Mouse (Mus musculus) left cerebral cortex, postnatal 4 days (tissue): ENCODE results near the gene Sesn3. TPM values are rescaled to one million over a fixed set of nuclear protein-coding genes. Genes with fewer than 3 reads are reported as not detected.
"Not testable (repeated sequence)": the region's sequence is repeated elsewhere in the genome, so short reads cannot be mapped to it uniquely, and the experiment has no call there.

Experiments
- DNase-seq: peaks from one replicate; pipeline ENCODE4 v3.0.0-alpha.2; 2022
- intact Hi-C: fragments of 180-260 bp; cut with DNase I; formaldehyde crosslinking; loops from one replicate; pipeline ENCODE4 v1.15.1; 2025
- total RNA-seq, 2 experiments: library from RNA; stranded (reverse); gene quantifications; 2 replicates each; pipeline ENCODE4 v1.2.3; 2021

The Sesn3 gene
- total RNA-seq, result 10 to 100 TPM; 70.1 to 73.3 TPM

- intact Hi-C loops, result loop anchor here (5.0 kb wide), 1 partner anchor 378 kb away; no protein-coding TSS in a partner anchor
- DNase-seq, result peak; percentile 77
Measured at GRCm38 (mm10) chr9:14274986-14275720, at the start of gene Sesn3. Gene Sesn3 (plus strand): TSS chr9:14275067.

- DNase-seq, intact Hi-C loops: not testable (repeated sequence)
Measured at GRCm38 (mm10) chr9:14227086-14227485, 47.8 kb upstream of the Sesn3 start.

- no peak for DNase-seq
- intact Hi-C loops, result no loop called here
Measured at GRCm38 (mm10) chr9:14233702-14234373, 41.0 kb upstream of the Sesn3 start.

- no peak for DNase-seq
- intact Hi-C loops, result no loop called here
Measured at GRCm38 (mm10) chr9:14235286-14235685, 39.6 kb upstream of the Sesn3 start.

- DNase-seq, intact Hi-C loops: not testable (repeated sequence)
Measured at GRCm38 (mm10) chr9:14241003-14241402, 33.9 kb upstream of the Sesn3 start.

GRCm38 (mm10) chr9:14242308-14242707, 32.6 kb upstream of the Sesn3 start:
- no peak for DNase-seq
- intact Hi-C loops, result no loop called here

- no peak for DNase-seq
- intact Hi-C loops, result no loop called here
Measured at GRCm38 (mm10) chr9:14244528-14244927, 30.3 kb upstream of the Sesn3 start.

GRCm38 (mm10) chr9:14245013-14245586, 29.8 kb upstream of the Sesn3 start:
- DNase-seq, result no peak
- intact Hi-C loops, result no loop called here

GRCm38 (mm10) chr9:14246016-14246799, 28.7 kb upstream of the Sesn3 start:
- intact Hi-C loops, result no loop called here
- peak; percentile 14 for DNase-seq

GRCm38 (mm10) chr9:14247480-14248208, 27.2 kb upstream of the Sesn3 start:
- no peak for DNase-seq
- intact Hi-C loops, result no loop called here

GRCm38 (mm10) chr9:14248209-14248596, 26.7 kb upstream of the Sesn3 start:
- DNase-seq, result no peak
- intact Hi-C loops, result no loop called here

GRCm38 (mm10) chr9:14261150-14261549, 13.7 kb upstream of the Sesn3 start:
- intact Hi-C loops, result no loop called here
- peak; percentile 39 for DNase-seq

GRCm38 (mm10) chr9:14262568-14262972, 12.3 kb upstream of the Sesn3 start:
- DNase-seq, result no peak
- intact Hi-C loops, result no loop called here

GRCm38 (mm10) chr9:14266470-14266869, 8.4 kb upstream of the Sesn3 start:
- intact Hi-C loops, result no loop called here
- DNase-seq, result no peak

- intact Hi-C loops, result no loop called here
- no peak for DNase-seq
Measured at GRCm38 (mm10) chr9:14268578-14268977, 6.3 kb upstream of the Sesn3 start.

GRCm38 (mm10) chr9:14272921-14273320, 1.9 kb upstream of the Sesn3 start:
- DNase-seq, result no peak
- intact Hi-C loops, result no loop called here

GRCm38 (mm10) chr9:14274586-14274985, 281 bp upstream of the Sesn3 start:
- intact Hi-C loops, result no loop called here

GRCm38 (mm10) chr9:14275792-14276480, 1.1 kb downstream of the Sesn3 start:
- peak; percentile 99 for DNase-seq
- intact Hi-C loops, result loop anchor here (5.0 kb wide), 1 partner anchor 379 kb away; no protein-coding TSS in a partner anchor

More at GRCm38 (mm10) chr9:14274586-14274985, 281 bp upstream of the Sesn3 start:
- no peak for DNase-seq

GRCm38 (mm10) chr9:14276481-14277287, 1.8 kb downstream of the Sesn3 start:
- DNase-seq, result peak; percentile 63
- intact Hi-C loops, result loop anchor here (5.0 kb wide), 1 partner anchor 379 kb away; no protein-coding TSS in a partner anchor
